Mouse (Mus musculus) MEL (cell line): ENCODE data around the gene Chil1.

Experiments used
- MAX ChIP-seq: IDR thresholded peaks from 2 replicates; pipeline ENCODE4 v1.6.1; 2011; ENCODE audit warnings: low read length, improper control_type of control experiment
- MYC ChIP-seq: IDR thresholded peaks from 2 replicates; pipeline ENCODE4 v1.6.1; 2011; ENCODE audit warnings: low read depth, mild to moderate bottlenecking, low read length, improper control_type of control experiment, moderate library complexity
- POLR2A ChIP-seq, 2 experiments: IDR thresholded peaks; 2 replicates each; pipeline ENCODE4 v1.6.1; 2011 to 2012; ENCODE audit warnings: low read length in 2 of 2, mild to moderate bottlenecking in 2 of 2, control low read depth in 1 of 2, improper control_type of control experiment in 1 of 2, low read depth in 1 of 2, moderate library complexity in 1 of 2; ENCODE audit not compliant: control insufficient read depth in 1 of 2, insufficient read depth in 1 of 2, poor library complexity in 1 of 2

GRCm38 (mm10) chr1:134154655-134155054 is 27.3 kb upstream of the Chil1 start:
- no peak for TF ChIP-seq POLR2A (IDR thresholded peaks at IDR 0.05; ENCODE audit: control insufficient read depth in 1 of 2, insufficient read depth in 1 of 2, low read depth in 1 of 2, low read length in 2 of 2, poor library complexity in 1 of 2)
- no peak for TF ChIP-seq MYC
- no peak for TF ChIP-seq MAX
